Mouse (Mus musculus) gastrocnemius, postnatal 10 days (tissue): Measurements from ENCODE around the gene Pigs. TPM values are rescaled to one million over a fixed set of nuclear protein-coding genes. Genes with fewer than 3 reads are reported as not detected.

ENCODE experiments used
- DNase-seq: peaks from one replicate; pipeline ENCODE4 v3.0.0; 2021; ENCODE audit warnings: mixed read lengths
- total RNA-seq, 2 experiments: library from RNA; stranded (reverse); gene quantifications; 2 replicates each; pipeline ENCODE4 v1.2.3; 2021

The Pigs gene
- total RNA-seq, 2 experiments from 2014 or later, result 24.9 to 25.5 TPM

- no peak for DNase-seq
These were observed 35.2 kb downstream of the Pigs start for GRCm38 (mm10) chr11:78363309-78364007.

- no peak for DNase-seq
These were observed 35.9 kb downstream of the Pigs start for GRCm38 (mm10) chr11:78364103-78364502.

- no peak for DNase-seq
These were observed 39.4 kb downstream of the Pigs start for GRCm38 (mm10) chr11:78367456-78368225.

DNA sequence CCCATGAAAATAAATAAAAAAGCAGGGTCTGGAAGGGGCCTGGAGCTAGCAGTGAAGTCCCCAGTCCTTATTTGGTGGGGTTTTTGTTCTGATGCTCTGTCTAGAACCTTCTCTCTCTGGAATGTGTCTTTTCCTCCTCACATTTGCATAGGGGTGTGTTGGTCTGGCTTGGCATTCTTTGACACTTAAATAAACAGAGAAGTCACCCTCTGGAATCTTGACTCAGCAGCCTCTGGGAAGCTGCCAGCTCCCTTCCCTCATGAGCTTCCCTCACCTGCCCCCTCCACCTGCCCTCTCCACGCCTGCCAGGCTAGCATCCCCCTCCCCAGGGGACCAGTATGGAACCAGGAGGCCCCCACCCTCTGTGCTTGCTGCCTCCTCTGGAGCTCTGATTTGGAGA, 42.2 kb downstream of the Pigs start:
- DNase-seq, result no peak

DNA sequence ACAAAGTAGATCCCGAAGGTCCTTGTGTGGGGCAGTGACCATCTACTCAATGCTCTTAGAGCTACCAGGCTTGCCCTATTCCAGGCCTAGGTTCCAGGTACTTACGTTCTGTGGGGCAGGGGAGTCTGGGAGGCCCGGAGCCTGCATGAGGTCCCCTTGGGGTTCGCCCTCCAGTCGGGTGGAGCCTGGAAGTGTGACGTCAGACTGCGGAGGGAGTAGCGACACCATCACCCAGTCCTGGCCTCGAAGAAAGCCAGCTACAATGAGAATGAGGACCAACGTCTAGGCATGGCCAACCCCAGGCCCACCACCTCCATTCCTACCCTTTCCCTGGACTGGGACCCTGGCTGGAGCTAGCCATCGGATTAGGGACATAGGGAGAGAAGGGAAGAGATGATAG, 43.5 kb downstream of the Pigs start:
- DNase-seq, result no peak

GRCm38 (mm10) chr11:78372166-78372565, 44.0 kb downstream of the Pigs start:
- DNase-seq, result no peak

DNA sequence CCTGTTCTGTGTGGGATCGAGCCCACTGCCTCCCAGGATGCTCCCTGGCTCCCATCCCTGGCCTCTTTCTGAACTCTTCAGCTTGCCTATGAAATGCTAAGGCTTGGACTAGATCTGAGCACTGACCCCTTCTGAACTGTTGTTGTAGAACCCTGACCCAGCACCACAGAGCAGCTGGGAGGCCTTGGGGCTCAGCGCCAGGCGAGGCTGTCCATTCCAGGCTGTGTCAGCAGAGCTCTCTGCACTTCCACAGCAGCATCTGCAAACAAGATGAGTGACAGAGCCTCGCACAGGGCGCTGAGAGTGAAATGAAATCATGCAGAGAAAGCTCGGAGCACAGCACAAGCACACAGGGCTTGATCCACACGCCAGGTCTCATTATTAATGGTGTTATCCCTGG, 44.4 kb downstream of the Pigs start:
- DNase-seq, result peak; percentile 54

GRCm38 (mm10) chr11:78374147-78374546, 45.9 kb downstream of the Pigs start:
- DNase-seq, result no peak

GRCm38 (mm10) chr11:78377549-78378159, 49.4 kb downstream of the Pigs start:
- DNase-seq, result no peak

GRCm38 (mm10) chr11:78380351-78380750, 52.1 kb downstream of the Pigs start:
- DNase-seq, result no peak

GRCm38 (mm10) chr11:78380996-78381395, 52.8 kb downstream of the Pigs start:
- no peak for DNase-seq

- no peak for DNase-seq
These were observed 54.1 kb downstream of the Pigs start for GRCm38 (mm10) chr11:78382286-78382685.

DNA sequence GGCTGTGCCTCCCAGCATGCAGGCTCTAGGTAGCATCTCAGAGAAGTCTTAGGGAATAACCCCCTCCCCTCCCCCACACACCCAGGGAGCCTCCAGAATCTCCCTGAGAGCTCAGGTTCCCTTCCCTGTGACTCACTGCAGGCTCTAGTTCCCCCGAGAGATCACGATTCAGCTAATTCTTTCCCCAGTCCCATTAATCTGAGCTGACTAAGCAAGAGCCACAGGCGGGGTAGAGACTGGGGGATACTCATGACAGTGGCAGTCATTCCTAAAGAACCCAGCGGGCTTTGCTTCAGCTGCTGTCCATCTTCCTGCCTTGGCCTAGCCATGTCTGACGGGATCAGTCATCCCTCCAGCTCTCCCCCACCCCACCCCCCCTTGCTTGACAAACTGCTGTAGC, 54.5 kb downstream of the Pigs start:
- no peak for DNase-seq

- DNase-seq, result no peak
These were observed 57.6 kb downstream of the Pigs start for GRCm38 (mm10) chr11:78385776-78386175.

- DNase-seq, result no peak
These were observed 58.4 kb downstream of the Pigs start, which contains the start of gene Foxn1 for GRCm38 (mm10) chr11:78386508-78387043. Gene Foxn1 (minus strand): TSS chr11:78386558.

Other genes with a start within 250 kb of the Pigs start
- 10 to 100 TPM; 17.8 to 21.6 TPM for gene Eral1, start 248.0 kb upstream of the Pigs start, total RNA-seq
- gene Fam222b, start 233.8 kb upstream of the Pigs start, total RNA-seq, result 1 to 10 TPM; 7.8 to 9.8 TPM
- 10 to 100 TPM; 15.7 to 22.6 TPM for gene Traf4, start 162.8 kb upstream of the Pigs start, total RNA-seq
- gene Nek8, start 151.7 kb upstream of the Pigs start, total RNA-seq, result 1 to 10 TPM; 3.1 to 3.7 TPM
- gene Tlcd1, start 151.7 kb upstream of the Pigs start, total RNA-seq, result 10 to 100 TPM in 1 of 2 experiments, 1 to 10 TPM in 1; 7.4 to 11.9 TPM
- 1,000 to 10,000 TPM; 1,328 to 1,362 TPM for gene Rpl23a, start 144.8 kb upstream of the Pigs start, total RNA-seq
- 10 to 100 TPM; 21.7 to 25.4 TPM for gene Rab34, start 140.0 kb upstream of the Pigs start, total RNA-seq
- 1 to 10 TPM; 1.1 to 1.2 TPM for gene Proca1, start 135.0 kb upstream of the Pigs start, total RNA-seq
- 10 to 100 TPM; 47.5 to 48.2 TPM for gene Sdf2, start 82.7 kb upstream of the Pigs start, total RNA-seq
- 10 to 100 TPM; 30.3 to 35.3 TPM for gene Supt6, start 82.4 kb upstream of the Pigs start, total RNA-seq
- 100 to 1,000 TPM; 136 to 138 TPM for gene 2610507B11Rik, start 66.7 kb upstream of the Pigs start, total RNA-seq
- under 1 TPM; 0.36 to 0.59 TPM for gene BC030499, start 37.6 kb upstream of the Pigs start, total RNA-seq
- gene Spag5, start 26.9 kb upstream of the Pigs start, total RNA-seq, result 10 to 100 TPM in 1 of 2 experiments, 1 to 10 TPM in 1; 7.1 to 11.3 TPM
- gene Aldoc, start 5.4 kb upstream of the Pigs start, total RNA-seq, result 1 to 10 TPM; 1.9 to 2.0 TPM
- 10 to 100 TPM; 26.2 to 28.4 TPM for gene Unc119, start 15.1 kb downstream of the Pigs start, total RNA-seq
- not detected for gene Foxn1, start 58.1 kb downstream of the Pigs start, total RNA-seq
- not detected for gene Slc13a2, start 93.8 kb downstream of the Pigs start, total RNA-seq
- gene Slc46a1, start 137.3 kb downstream of the Pigs start, total RNA-seq, result 1 to 10 TPM; 1.6 to 2.8 TPM
- 1 to 10 TPM; 1.2 to 1.7 TPM for gene Sarm1, start 169.3 kb downstream of the Pigs start, total RNA-seq
- 10 to 100 TPM; 29.8 to 39.0 TPM for gene Vtn, start 170.7 kb downstream of the Pigs start, total RNA-seq
- gene Sebox, start 175.0 kb downstream of the Pigs start, total RNA-seq, result not detected
- gene Tmem199, start 183.8 kb downstream of the Pigs start, total RNA-seq, result 10 to 100 TPM; 14.2 to 16.3 TPM
- gene Poldip2, start 183.8 kb downstream of the Pigs start, total RNA-seq, result 100 to 1,000 TPM in 1 of 2 experiments, 10 to 100 TPM in 1; 99.9 to 109 TPM
- gene Tnfaip1, start 207.9 kb downstream of the Pigs start, total RNA-seq, result 10 to 100 TPM; 39.3 to 42.6 TPM
- 10 to 100 TPM; 28.0 to 39.1 TPM for gene Ift20, start 207.9 kb downstream of the Pigs start, total RNA-seq
- gene Tmem97, start 222.4 kb downstream of the Pigs start, total RNA-seq, result 10 to 100 TPM; 11.9 to 13.9 TPM